Mouse (Mus musculus) adrenal gland, adult (tissue): ENCODE results near the gene Nudt8.
"Not testable (repeated sequence)": the region's sequence is repeated elsewhere in the genome, so short reads cannot be mapped to it uniquely, and the experiment has no call there.

Source experiments
- DNase-seq, 2 experiments: peaks; one replicate each; pipeline ENCODE4 v3.0.0; 2022 to 2023; ENCODE audit warnings: low spot score in 1 of 2; ENCODE audit not compliant: inconsistent age in 2 of 2

Nudt8 gene

DNA sequence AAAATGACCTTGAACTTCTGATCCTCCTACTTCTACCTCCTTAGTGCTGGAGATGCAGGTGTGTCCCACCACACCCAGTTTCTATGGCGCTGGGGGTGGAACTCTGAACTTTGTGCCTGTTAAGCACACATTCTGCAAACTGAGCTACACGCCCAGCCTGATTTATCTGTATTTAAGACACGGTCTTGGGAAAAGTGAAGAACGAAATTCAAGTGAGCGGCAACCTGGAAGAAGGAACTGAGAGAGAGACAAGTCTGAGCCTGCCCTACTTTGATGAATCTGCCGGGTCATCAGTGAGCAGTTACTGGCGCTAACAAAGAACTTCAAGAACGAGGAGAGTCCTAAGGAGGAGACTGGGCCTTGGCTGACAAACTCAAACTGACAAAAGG, 46.5 kb downstream of the Nudt8 start:
- DNase-seq: peak in 1 of 2 experiments; percentile 44

- DNase-seq: peak; percentile 79 to 95
Measured at GRCm38 (mm10) chr19:4047859-4048258, 47.5 kb downstream of the Nudt8 start.

GRCm38 (mm10) chr19:4049069-4049468, 48.7 kb downstream of the Nudt8 start:
- DNase-seq: not testable (repeated sequence)

DNA sequence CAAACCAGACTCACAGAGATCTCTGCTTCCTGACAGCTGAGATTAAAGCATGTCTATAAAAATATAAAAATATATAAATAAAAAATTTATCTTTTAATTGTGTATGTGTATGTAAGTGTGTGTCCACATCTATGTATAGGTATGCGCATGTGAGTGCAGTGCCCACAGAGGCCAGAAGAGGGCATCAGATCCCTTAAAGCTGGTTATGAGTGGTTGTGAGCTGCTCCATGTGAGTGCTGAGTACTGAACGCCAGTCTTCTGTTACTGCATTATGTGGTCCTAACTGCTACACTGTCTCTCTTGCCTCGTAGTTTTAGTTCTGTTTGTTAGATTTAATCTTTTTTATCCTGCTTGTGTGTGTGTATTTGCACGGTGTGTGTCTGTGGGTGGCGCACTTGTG, 50.6 kb downstream of the Nudt8 start:
- DNase-seq: peak in 1 of 2 experiments; percentile 33
